Mouse (Mus musculus): ENCODE results near the gene Gm10964. TPM values are rescaled to one million over a fixed set of nuclear protein-coding genes. Genes with fewer than 3 reads are reported as not detected.

Gene Gm10964
- polyA plus RNA-seq, 1 experiment from 2014 or later = not detected

GRCm38 (mm10) chr3:103740342-103740741 lies 1.2 kb downstream of the Gm10964 start:
- Histone ChIP-seq H3K36me3 (ENCODE audit: control insufficient read depth, insufficient read depth, low read length) (peaks cover 18% of the 10 kb centered on the region), H3K9me3 (replicated peaks; ENCODE audit: control insufficient read depth, low read length) (no peaks in the 10 kb centered on the region), H3K27ac (ENCODE audit: low read length) (no peak overlapping the region), H3K9ac (ENCODE audit: low read length) (no peak overlapping the region), H3K27me3 (ENCODE audit: control insufficient read depth, insufficient read depth, low read length) (no peaks in the 10 kb centered on the region), H3K4me2 (ENCODE audit: low read depth, low read length) (no peak overlapping the region), H3K4me3 (replicated peaks; ENCODE audit: low read length) (no peak overlapping the region), H3K4me1 (ENCODE audit: control insufficient read depth, insufficient read depth, low read length) (peaks cover 19% of the 10 kb centered on the region)
- no peak for ATAC-seq (ENCODE audit: insufficient read depth, low FRiP score)
- WGBS = 42% methylated on average over 5 of the region's 5 CpGs

GRCm38 (mm10) chr3:103743208-103743607 lies 4.0 kb downstream of the Gm10964 start:
- Histone ChIP-seq H3K9ac (ENCODE audit: low read length) (no peak overlapping the region), H3K4me3 (replicated peaks; ENCODE audit: low read length) (no peak overlapping the region), H3K9me3 (replicated peaks; ENCODE audit: control insufficient read depth, low read length) (no peaks in the 10 kb centered on the region), H3K27me3 (ENCODE audit: control insufficient read depth, insufficient read depth, low read length) (no peaks in the 10 kb centered on the region), H3K36me3 (ENCODE audit: control insufficient read depth, insufficient read depth, low read length) (peaks cover 22% of the 10 kb centered on the region), H3K4me1 (ENCODE audit: control insufficient read depth, insufficient read depth, low read length) (no peaks in the 10 kb centered on the region), H3K4me2 (ENCODE audit: low read depth, low read length) (no peak overlapping the region), H3K27ac (ENCODE audit: low read length) (no peak overlapping the region)
- WGBS = 76% methylated on average over 6 of the region's 6 CpGs
- ATAC-seq (ENCODE audit: insufficient read depth, low FRiP score) = no peak

GRCm38 (mm10) chr3:103745001-103745770 lies 6.0 kb downstream of the Gm10964 start:
- 92% methylated on average over 14 of the region's 14 CpGs for WGBS
- no peaks in the 10 kb centered on the region for H3K27me3 ChIP-seq (ENCODE audit: control insufficient read depth, insufficient read depth, low read length)

GRCm38 (mm10) chr3:103746711-103747110 lies 7.5 kb downstream of the Gm10964 start:
- ATAC-seq (ENCODE audit: insufficient read depth, low FRiP score) = no peak
- peaks cover 30% of the 10 kb centered on the region for H3K36me3 ChIP-seq (ENCODE audit: control insufficient read depth, insufficient read depth, low read length)
- no peak overlapping the region for H3K4me3 ChIP-seq (replicated peaks; ENCODE audit: low read length)
- no peak overlapping the region for H3K4me2 ChIP-seq (ENCODE audit: low read depth, low read length)
- WGBS = 84% methylated on average over 5 of the region's 5 CpGs
- no peaks in the 10 kb centered on the region for H3K27me3 ChIP-seq (ENCODE audit: control insufficient read depth, insufficient read depth, low read length)
- H3K27ac ChIP-seq (ENCODE audit: low read length) = no peak overlapping the region
- no peak overlapping the region for H3K9ac ChIP-seq (ENCODE audit: low read length)
- H3K9me3 ChIP-seq (replicated peaks; ENCODE audit: control insufficient read depth, low read length) = no peaks in the 10 kb centered on the region
- no peaks in the 10 kb centered on the region for H3K4me1 ChIP-seq (ENCODE audit: control insufficient read depth, insufficient read depth, low read length)

More at GRCm38 (mm10) chr3:103745001-103745770, 6.0 kb downstream of the Gm10964 start:
- Histone ChIP-seq H3K36me3 (ENCODE audit: control insufficient read depth, insufficient read depth, low read length) (peaks cover 30% of the 10 kb centered on the region), H3K9ac (ENCODE audit: low read length) (no peak overlapping the region), H3K4me3 (replicated peaks; ENCODE audit: low read length) (no peak overlapping the region), H3K4me2 (ENCODE audit: low read depth, low read length) (no peak overlapping the region), H3K9me3 (replicated peaks; ENCODE audit: control insufficient read depth, low read length) (no peaks in the 10 kb centered on the region), H3K27ac (ENCODE audit: low read length) (no peak overlapping the region), H3K4me1 (ENCODE audit: control insufficient read depth, insufficient read depth, low read length) (no peaks in the 10 kb centered on the region)
- no peak for ATAC-seq (ENCODE audit: insufficient read depth, low FRiP score)

DNA sequence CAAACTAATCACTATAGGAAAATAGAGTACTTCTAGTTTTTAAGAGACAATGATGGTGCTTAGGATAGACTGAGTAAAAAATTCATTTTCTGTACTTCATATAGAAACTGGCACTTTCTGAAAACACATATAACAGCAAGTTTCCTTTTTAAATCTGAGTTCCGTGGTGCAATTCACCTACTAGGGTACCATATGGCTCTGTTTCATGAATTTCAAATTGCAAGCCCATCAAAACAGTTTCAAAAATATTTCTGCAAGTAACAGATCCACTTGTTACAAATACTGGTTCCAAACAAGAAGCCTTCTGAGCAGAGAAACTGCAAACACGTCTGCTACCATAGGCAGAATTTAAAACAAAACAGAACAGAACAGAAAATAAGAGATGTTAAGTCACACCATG lies 12.4 kb downstream of the Gm10964 start:
- WGBS = 81% methylated on average over 2 of the region's 2 CpGs
- no peak overlapping the region for H3K27ac ChIP-seq (ENCODE audit: low read length)
- H3K9ac ChIP-seq (ENCODE audit: low read length) = no peak overlapping the region
- peaks cover 12% of the 10 kb centered on the region; the same call in 1 of the 2 replicates for H3K36me3 ChIP-seq (ENCODE audit: control insufficient read depth, insufficient read depth, low read length)
- no peaks in the 10 kb centered on the region for H3K9me3 ChIP-seq (replicated peaks; ENCODE audit: control insufficient read depth, low read length)
- H3K4me3 ChIP-seq (replicated peaks; ENCODE audit: low read length) = no peak overlapping the region
- H3K4me2 ChIP-seq (ENCODE audit: low read depth, low read length) = no peak overlapping the region
- H3K27me3 ChIP-seq (ENCODE audit: control insufficient read depth, insufficient read depth, low read length) = no peaks in the 10 kb centered on the region
- no peak for ATAC-seq (ENCODE audit: insufficient read depth, low FRiP score)
- H3K4me1 ChIP-seq (ENCODE audit: control insufficient read depth, insufficient read depth, low read length) = no peaks in the 10 kb centered on the region

DNA sequence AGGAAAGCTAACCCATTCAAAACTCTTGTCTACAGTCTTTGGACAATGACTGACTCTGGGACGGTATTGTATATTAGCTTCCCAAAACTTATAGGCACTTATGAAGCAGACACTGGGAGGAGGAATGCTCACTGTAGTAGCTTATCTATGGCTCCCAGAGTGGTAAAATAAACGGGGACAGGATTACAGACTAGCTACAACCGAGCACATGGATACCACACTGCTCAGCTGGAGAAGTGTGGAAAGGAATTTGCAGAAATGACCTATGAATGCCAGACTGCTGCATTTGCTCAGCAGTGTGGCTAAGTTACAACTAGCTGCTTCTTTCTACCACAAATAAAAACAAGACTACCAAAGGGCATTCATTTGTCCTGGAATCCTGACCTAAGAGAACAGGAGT lies 16.2 kb downstream of the Gm10964 start:
- Histone ChIP-seq H3K9me3 (replicated peaks; ENCODE audit: control insufficient read depth, low read length) (no peaks in the 10 kb centered on the region), H3K9ac (ENCODE audit: low read length) (no peak overlapping the region), H3K4me2 (ENCODE audit: low read depth, low read length) (no peak overlapping the region), H3K4me3 (replicated peaks; ENCODE audit: low read length) (no peak overlapping the region), H3K27ac (ENCODE audit: low read length) (no peak overlapping the region), H3K36me3 (ENCODE audit: control insufficient read depth, insufficient read depth, low read length) (peaks cover 14% of the 10 kb centered on the region; the same call in 1 of the 2 replicates), H3K4me1 (ENCODE audit: control insufficient read depth, insufficient read depth, low read length) (no peaks in the 10 kb centered on the region), H3K27me3 (ENCODE audit: control insufficient read depth, insufficient read depth, low read length) (no peaks in the 10 kb centered on the region)
- no peak for ATAC-seq (ENCODE audit: insufficient read depth, low FRiP score)
- 65% methylated on average over 3 of the region's 3 CpGs for WGBS

- H3K27me3 ChIP-seq (ENCODE audit: control insufficient read depth, insufficient read depth, low read length) = no peaks in the 10 kb centered on the region
- H3K4me1 ChIP-seq (ENCODE audit: control insufficient read depth, insufficient read depth, low read length) = no peaks in the 10 kb centered on the region
- no peak overlapping the region for H3K27ac ChIP-seq (ENCODE audit: low read length)
- H3K4me2 ChIP-seq (ENCODE audit: low read depth, low read length) = no peak overlapping the region
- no peak overlapping the region for H3K4me3 ChIP-seq (replicated peaks; ENCODE audit: low read length)
- no peak overlapping the region for H3K9ac ChIP-seq (ENCODE audit: low read length)
- H3K36me3 ChIP-seq (ENCODE audit: control insufficient read depth, insufficient read depth, low read length) = peaks cover 16% of the 10 kb centered on the region; the same call in 1 of the 2 replicates
- ATAC-seq (ENCODE audit: insufficient read depth, low FRiP score) = no peak
- H3K9me3 ChIP-seq (replicated peaks; ENCODE audit: control insufficient read depth, low read length) = no peaks in the 10 kb centered on the region
- 79% methylated on average over 2 of the region's 2 CpGs for WGBS
Measured at GRCm38 (mm10) chr3:103756920-103757319, 17.8 kb downstream of the Gm10964 start.

- no peak for ATAC-seq (ENCODE audit: insufficient read depth, low FRiP score)
- Histone ChIP-seq H3K9ac (ENCODE audit: low read length) (no peak overlapping the region), H3K4me3 (replicated peaks; ENCODE audit: low read length) (no peak overlapping the region), H3K27ac (ENCODE audit: low read length) (no peak overlapping the region), H3K36me3 (ENCODE audit: control insufficient read depth, insufficient read depth, low read length) (peaks cover 16% of the 10 kb centered on the region; the same call in 1 of the 2 replicates), H3K4me2 (ENCODE audit: low read depth, low read length) (no peak overlapping the region), H3K9me3 (replicated peaks; ENCODE audit: control insufficient read depth, low read length) (no peaks in the 10 kb centered on the region), H3K27me3 (ENCODE audit: control insufficient read depth, insufficient read depth, low read length) (no peaks in the 10 kb centered on the region), H3K4me1 (ENCODE audit: control insufficient read depth, insufficient read depth, low read length) (no peaks in the 10 kb centered on the region)
- WGBS = 91% methylated on average over 7 of the region's 7 CpGs
Measured at GRCm38 (mm10) chr3:103758456-103758855, 19.3 kb downstream of the Gm10964 start.

DNA sequence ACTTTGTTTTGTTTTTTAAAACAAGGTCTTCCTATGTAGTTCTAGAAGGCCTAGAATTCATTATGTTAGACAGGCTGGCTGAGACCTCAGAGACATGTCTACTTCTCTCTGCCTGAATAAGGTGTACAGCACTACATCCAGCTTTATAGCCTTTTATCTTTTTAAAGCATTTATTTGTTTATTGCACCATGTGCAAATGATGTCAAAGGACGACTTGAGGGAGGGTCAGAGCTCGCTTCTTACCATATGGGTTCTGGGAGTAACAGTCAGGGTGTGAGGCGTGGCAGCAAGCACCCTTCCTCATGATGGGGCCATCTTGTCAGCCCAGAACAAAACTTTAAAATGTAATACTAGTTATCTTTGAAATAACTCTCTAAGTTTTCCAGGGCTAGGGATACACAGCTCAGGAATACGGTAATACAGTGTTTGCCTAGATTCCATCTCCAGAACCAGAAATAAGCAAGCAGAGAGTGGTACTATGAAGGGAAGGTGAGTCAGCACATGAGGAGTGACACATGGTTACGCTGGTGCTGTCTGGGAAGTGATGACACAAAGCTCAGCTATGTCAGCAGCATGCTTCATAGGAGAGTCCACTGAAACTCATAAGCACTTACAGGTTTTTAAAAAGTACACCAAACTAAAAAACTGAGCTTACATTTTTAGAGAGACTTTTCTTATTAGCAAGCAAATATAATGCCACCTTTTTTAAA lies 20.2 kb downstream of the Gm10964 start:
- peaks cover 16% of the 10 kb centered on the region; the same call in 1 of the 2 replicates for H3K36me3 ChIP-seq (ENCODE audit: control insufficient read depth, insufficient read depth, low read length)
- WGBS = 79% methylated on average over 5 of the region's 5 CpGs
- no peak overlapping the region for H3K4me3 ChIP-seq (replicated peaks; ENCODE audit: low read length)
- no peak overlapping the region for H3K27ac ChIP-seq (ENCODE audit: low read length)
- H3K9ac ChIP-seq (ENCODE audit: low read length) = no peak overlapping the region
- no peaks in the 10 kb centered on the region for H3K9me3 ChIP-seq (replicated peaks; ENCODE audit: control insufficient read depth, low read length)
- no peaks in the 10 kb centered on the region for H3K27me3 ChIP-seq (ENCODE audit: control insufficient read depth, insufficient read depth, low read length)
- no peaks in the 10 kb centered on the region for H3K4me1 ChIP-seq (ENCODE audit: control insufficient read depth, insufficient read depth, low read length)
- ATAC-seq (ENCODE audit: insufficient read depth, low FRiP score) = no peak
- H3K4me2 ChIP-seq (ENCODE audit: low read depth, low read length) = no peak overlapping the region
